Mouse (Mus musculus): Measurements from ENCODE around the gene Tsen2.
A peak's percentile ranks its signal among the peaks of the same experiment; 100 is the strongest.

DNA sequence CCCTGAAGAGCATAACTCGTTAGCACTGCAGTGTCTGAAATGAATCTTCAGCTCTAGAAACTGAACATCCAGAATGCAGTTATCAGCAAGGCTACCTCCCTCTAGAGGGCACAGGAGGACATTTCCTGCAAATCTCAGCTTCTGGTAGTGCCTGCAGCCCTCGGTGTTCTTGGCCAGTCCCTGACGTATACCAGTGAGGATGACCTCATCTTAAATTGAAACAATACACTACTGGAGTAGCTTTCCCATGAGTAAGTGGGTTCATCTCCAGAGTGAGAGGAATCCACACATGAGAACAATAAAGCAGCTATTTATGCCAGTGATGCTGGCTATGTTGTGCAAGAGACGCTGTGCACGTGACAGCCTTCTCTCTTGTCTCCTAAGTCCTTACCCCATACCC, 11.0 kb downstream of the Tsen2 start:
- TF ChIP-seq POLR2A (IDR thresholded peaks at IDR 0.05; ENCODE audit: control insufficient read depth, low read depth, low read length) (no peak), CTCF (IDR thresholded peaks at IDR 0.05; ENCODE audit: control insufficient read depth, insufficient read depth, insufficient replicate concordance, low read depth, low read length) (peak; percentile 30; the same call in 1 of the 2 replicates)

All from testis, adult 2 months (tissue).